Mouse (Mus musculus) forebrain, embryonic 10.5 days (tissue): ENCODE results near the gene Krtap17-1. TPM values are rescaled to one million over a fixed set of nuclear protein-coding genes. Genes with fewer than 3 reads are reported as not detected.

Experiments used
- DNase-seq: peaks from one replicate; pipeline ENCODE4 v3.0.0-alpha.2; 2017; ENCODE audit warnings: low spot score; ENCODE audit errors: extremely low spot score
- H3K27ac ChIP-seq: fragments of 300-500 bp; sonication (generic); 2 replicates; pipeline ENCODE4 v1.5.1; 2016; ENCODE audit warnings: mild to moderate bottlenecking
- H3K27me3 ChIP-seq: fragments of 300-500 bp; sonication (generic); 2 replicates; pipeline ENCODE4 v1.6.1; 2016; ENCODE audit warnings: mild to moderate bottlenecking; ENCODE audit not compliant: poor library complexity, severe bottlenecking
- H3K36me3 ChIP-seq: fragments of 300-500 bp; sonication (generic); replicated peaks from 2 replicates; pipeline ENCODE4 v1.6.1; 2016; ENCODE audit warnings: mild to moderate bottlenecking, moderate library complexity
- H3K4me1 ChIP-seq: fragments of 300-500 bp; sonication (generic); 2 replicates; pipeline ENCODE4 v1.6.1; 2016
- H3K4me3 ChIP-seq: fragments of 300-500 bp; sonication (generic); 2 replicates; pipeline ENCODE4 v1.5.1; 2016; ENCODE audit warnings: mild to moderate bottlenecking, moderate library complexity
- H3K9me3 ChIP-seq: fragments of 300-500 bp; sonication (generic); 2 replicates; pipeline ENCODE4 v1.6.1; 2016; ENCODE audit warnings: mild to moderate bottlenecking, moderate library complexity
- WGBS: fragments of 180-500 bp; shearing (Covaris S2); methylation state at CpG from one replicate; pipeline ENCODE4 v1.1.7; 2016; 5-methylcytosine and 5-hydroxymethylcytosine counted together
- polyA plus RNA-seq: library from polyadenylated mRNA; unstranded; fragments of >200 nt; fragmentation: Nextera tagmentation; extraction: Ambion mirVana; gene quantifications from 2 replicates; pipeline ENCODE4 v1.2.1, GENCODE M21; 2016

The Krtap17-1 gene
- not detected in 2 replicates for polyA plus RNA-seq

DNA sequence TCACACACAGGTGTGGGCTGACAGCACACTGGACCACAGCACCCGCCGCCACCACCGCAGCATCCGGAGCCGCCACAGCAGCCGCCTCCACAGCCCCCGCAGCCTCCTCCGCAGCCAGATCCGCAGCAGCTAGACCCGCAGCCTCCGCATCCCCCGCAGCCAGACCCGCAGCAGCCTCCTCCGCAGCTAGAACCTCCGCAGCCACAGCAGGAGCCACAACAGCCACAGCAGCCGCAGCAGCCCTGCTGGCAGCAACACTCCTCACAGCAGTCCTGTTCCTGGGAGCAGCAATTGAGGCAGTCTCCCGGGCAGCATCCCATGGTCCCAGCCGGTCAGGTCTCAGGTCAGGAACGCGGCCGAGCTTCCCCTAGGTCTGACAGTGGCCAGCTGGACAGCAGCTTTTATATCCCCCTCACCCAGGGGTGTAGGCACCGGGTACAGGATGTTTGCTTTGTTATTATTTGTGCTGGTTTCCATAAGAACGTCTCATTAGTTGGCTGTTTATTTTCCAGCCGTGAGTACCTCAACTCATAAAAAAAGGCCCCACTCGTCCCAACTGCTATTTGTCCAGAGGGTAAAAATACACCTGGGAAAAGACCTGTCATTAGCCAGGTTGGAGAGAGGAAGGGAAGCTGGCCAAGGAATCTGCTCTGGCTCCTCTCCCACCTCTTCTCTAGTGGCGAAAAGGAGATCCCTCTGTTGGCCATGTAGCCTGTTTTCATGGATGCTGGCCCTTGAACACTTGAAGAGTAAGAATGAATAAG, at the start of gene Krtap17-1:
Krtap17-1 (minus strand) TSS at position 375 of the 764 bp plus-strand sequence.
- 37% methylated on average over 26 of the region's 26 CpGs for WGBS
- Histone ChIP-seq H3K27ac (no peak within 1 kb of the TSS), H3K4me3 (peak within 1 kb of the TSS; percentile 34), H3K36me3 (no peaks in the 10 kb centered on the region), H3K4me1 (peaks cover 6% of the 10 kb centered on the region), H3K9me3 (no peaks in the 10 kb centered on the region), H3K27me3 (peaks cover 25% of the 10 kb centered on the region)
- no peak for DNase-seq

DNA sequence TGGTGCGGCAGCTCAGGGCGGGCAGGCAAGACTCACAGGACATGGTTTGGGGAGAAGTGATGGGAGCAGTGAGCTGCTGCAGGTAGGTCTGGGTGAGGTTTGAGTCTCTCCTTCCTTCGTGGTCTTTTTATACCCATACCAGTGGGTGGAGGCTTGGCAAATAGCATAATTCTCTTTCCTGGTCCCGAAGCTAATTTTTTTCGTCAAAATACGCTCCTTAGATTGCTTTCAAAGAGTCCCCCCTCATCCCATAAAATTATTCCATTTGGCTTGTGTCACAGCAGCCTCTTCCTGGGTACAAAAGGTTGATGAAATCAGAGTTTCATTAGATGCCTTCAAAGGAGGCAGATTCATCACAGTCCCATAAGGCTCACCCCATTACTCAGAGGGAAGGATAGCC, 47.7 kb upstream of the Krtap17-1 start, which contains the start of gene Krt34:
Krt34 (minus strand) TSS at position 101 of the 400 bp plus-strand sequence.
- no peak for DNase-seq
- no peaks in the 10 kb centered on the region for H3K4me1 ChIP-seq
- H3K9me3 ChIP-seq = no peaks in the 10 kb centered on the region
- no peaks in the 10 kb centered on the region for H3K36me3 ChIP-seq
- H3K27ac ChIP-seq = no peak within 1 kb of the TSS
- H3K4me3 ChIP-seq = no peak within 1 kb of the TSS
- 90% methylated on average over 6 of the region's 6 CpGs for WGBS
- no peaks in the 10 kb centered on the region for H3K27me3 ChIP-seq

DNA sequence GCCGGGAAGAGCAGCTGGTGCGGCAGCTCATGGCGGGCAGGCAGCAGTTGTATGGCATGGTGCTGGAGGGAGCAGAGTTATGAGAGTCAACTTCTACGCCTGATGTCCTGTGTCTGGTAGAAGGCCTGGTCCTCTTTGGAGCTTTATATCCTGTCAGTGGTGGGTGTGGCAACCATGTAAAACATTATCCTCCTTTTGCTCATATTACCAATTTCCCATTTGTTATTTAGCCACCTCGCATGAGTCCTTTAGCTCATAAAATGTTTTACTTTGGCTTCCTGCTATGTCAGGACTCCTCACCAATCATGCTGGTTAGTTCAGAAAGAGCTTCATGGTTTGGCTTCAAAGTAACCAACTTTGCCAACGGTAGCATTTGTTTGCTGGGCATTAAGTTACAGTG, 36.0 kb upstream of the Krtap17-1 start, which contains the start of gene Krt33b:
Krt33b (minus strand) TSS at position 101 of the 400 bp plus-strand sequence.
- Histone ChIP-seq H3K27ac (no peak within 1 kb of the TSS), H3K4me1 (no peaks in the 10 kb centered on the region), H3K9me3 (no peaks in the 10 kb centered on the region), H3K36me3 (no peaks in the 10 kb centered on the region), H3K4me3 (no peak within 1 kb of the TSS), H3K27me3 (no peaks in the 10 kb centered on the region)
- DNase-seq = no peak
- 94% methylated on average over 6 of the region's 6 CpGs for WGBS

DNA sequence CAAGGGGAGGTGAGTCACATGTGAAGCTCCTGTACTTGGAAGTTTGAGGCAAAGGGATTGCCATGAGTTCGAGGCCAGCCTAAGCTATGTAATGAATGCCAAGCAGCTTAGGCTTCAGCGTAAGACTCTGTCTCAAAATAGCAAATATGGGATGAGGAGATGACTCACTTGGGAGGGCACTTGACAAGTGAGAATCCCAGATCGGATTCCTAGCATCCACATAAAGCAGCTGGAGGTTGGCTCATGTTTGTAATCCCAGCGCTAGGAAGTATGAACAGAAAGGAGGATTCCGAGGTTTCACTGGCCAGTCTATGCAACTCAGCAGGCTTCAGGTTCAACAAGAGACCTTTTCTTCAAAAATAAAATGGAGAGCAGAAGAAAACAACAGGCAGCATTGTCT, 27.6 kb upstream of the Krtap17-1 start:
- H3K4me1 ChIP-seq = no peaks in the 10 kb centered on the region
- no peaks in the 10 kb centered on the region for H3K9me3 ChIP-seq
- WGBS = 84% methylated on average over 5 of the region's 5 CpGs
- no peak overlapping the region for H3K4me3 ChIP-seq
- DNase-seq = no peak
- H3K27ac ChIP-seq = no peak overlapping the region
- H3K27me3 ChIP-seq = no peaks in the 10 kb centered on the region
- no peaks in the 10 kb centered on the region for H3K36me3 ChIP-seq

DNA sequence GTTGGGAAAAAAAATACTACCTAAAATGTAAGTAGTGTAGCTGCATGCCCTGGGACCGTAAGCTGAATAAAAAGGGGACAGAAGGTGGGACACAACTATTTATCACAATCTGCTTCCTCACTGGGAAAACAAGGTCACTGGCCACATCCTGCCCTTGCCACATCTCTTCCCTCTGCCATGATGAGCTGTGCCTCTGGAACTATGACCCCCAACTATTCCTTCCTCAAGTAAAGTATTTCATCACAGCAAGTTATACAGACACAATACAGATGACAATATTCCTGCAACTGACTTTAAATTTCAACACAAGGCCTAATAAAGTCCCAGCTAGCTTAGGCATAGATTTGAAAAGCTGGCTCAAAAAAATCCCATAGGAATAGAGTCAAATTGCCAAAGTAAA, 25.7 kb upstream of the Krtap17-1 start:
- WGBS = 97% methylated on average over 1 of the region's 1 CpGs
- no peak for DNase-seq
- Histone ChIP-seq H3K4me3 (no peak overlapping the region), H3K27me3 (no peaks in the 10 kb centered on the region), H3K36me3 (no peaks in the 10 kb centered on the region), H3K9me3 (no peaks in the 10 kb centered on the region), H3K27ac (no peak overlapping the region), H3K4me1 (no peaks in the 10 kb centered on the region)

DNA sequence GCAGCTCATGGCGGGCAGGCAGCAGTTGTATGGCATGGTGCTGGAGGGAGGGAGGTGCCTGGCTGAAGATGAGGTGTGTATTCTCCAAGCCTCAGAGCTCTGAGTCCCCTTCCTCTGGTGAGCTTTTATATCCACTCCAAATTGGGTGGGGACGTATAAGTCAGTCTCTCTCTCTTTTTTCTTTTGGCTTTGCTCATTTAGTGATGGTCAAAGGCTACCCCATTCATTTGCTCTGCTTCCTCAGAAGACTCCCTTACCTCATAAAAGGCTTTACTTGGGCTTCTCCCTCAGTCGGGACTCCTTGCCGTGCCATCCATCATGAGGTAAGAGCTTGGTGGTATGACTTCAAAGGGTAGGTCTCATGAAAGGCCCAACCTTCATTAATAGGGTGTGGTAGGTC, 22.3 kb upstream of the Krtap17-1 start, which contains the start of gene Krt33a:
Krt33a (minus strand) TSS at position 101 of the 400 bp plus-strand sequence.
- H3K27me3 ChIP-seq = no peaks in the 10 kb centered on the region
- WGBS = 90% methylated on average over 4 of the region's 4 CpGs
- H3K27ac ChIP-seq = no peak within 1 kb of the TSS
- H3K4me1 ChIP-seq = no peaks in the 10 kb centered on the region
- no peak within 1 kb of the TSS for H3K4me3 ChIP-seq
- H3K36me3 ChIP-seq = no peaks in the 10 kb centered on the region
- H3K9me3 ChIP-seq = no peaks in the 10 kb centered on the region
- DNase-seq = no peak

DNA sequence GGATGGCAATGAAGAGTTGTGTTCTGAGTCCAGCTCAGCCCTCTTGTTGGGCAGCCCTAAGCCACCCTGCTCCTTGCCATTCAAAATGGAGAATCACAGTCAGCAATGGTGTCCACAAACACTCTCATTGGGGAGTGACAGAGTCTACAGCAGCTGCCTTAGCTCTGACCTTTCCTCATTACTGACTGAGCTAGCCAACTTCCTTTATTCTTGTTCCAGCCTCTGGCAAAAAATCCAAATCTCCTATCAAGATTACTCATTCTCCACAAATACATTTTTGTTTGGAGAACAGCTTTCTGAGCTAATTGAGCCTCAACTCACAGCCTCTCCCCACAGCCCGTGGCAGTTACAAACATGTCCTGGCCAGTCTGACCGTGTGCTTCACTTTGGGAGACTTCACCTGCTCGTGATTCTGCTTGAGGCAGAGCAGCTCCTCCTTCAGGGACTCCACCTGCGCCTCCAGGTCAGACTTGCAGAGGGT, 19.9 kb upstream of the Krtap17-1 start:
- Histone ChIP-seq H3K9me3 (no peaks in the 10 kb centered on the region), H3K4me1 (no peaks in the 10 kb centered on the region), H3K36me3 (no peaks in the 10 kb centered on the region), H3K27me3 (no peaks in the 10 kb centered on the region), H3K4me3 (no peak overlapping the region), H3K27ac (no peak overlapping the region)
- 75% methylated on average over 4 of the region's 4 CpGs for WGBS
- no peak for DNase-seq

DNA sequence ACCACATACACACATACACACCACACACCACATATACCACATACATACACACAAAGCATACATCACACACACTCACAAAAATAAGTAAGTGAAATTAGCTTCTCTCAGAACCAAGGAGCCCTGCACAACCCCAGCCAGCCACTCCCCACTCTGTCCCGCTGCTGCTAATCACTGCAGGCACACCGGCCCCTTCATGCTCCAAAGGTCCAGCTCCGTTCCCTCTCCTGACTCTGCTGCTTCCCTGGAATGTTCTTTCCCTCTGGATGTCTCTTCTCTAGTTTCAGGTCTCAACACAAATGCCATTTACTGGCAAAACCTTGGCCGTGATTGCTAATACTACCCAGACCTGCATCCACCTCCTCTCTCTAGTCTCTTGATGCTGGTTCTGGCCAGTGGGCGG, 16.9 kb upstream of the Krtap17-1 start:
- WGBS = 89% methylated on average over 5 of the region's 5 CpGs

DNA sequence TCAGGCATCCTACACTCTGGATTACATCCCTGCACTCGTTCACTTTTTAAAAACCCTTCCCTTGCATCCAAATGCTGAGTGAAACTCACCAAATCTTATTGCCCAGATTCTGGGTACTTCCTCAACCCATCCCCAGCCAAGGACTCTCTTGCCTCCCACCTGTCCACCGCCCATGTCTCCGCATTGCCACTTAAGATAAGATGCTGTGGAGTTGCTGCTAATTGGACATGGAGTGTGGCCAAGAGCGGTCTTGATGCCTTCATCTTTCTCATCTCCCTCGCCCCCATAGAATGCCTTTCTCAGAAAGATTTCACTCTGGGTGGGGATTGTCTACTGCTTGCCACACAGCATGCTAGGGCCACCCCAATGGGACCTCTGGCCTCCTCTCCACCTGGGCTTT, 14.5 kb upstream of the Krtap17-1 start:
- no peak for DNase-seq
- H3K4me3 ChIP-seq = no peak overlapping the region
- H3K27me3 ChIP-seq = no peaks in the 10 kb centered on the region
- WGBS = 85% methylated on average over 5 of the region's 5 CpGs
- H3K36me3 ChIP-seq = no peaks in the 10 kb centered on the region
- no peak overlapping the region for H3K27ac ChIP-seq
- H3K4me1 ChIP-seq = no peaks in the 10 kb centered on the region
- no peaks in the 10 kb centered on the region for H3K9me3 ChIP-seq

More for the DNA sequence above, 16.9 kb upstream of the Krtap17-1 start:
- Histone ChIP-seq H3K27me3 (no peaks in the 10 kb centered on the region), H3K4me1 (no peaks in the 10 kb centered on the region), H3K9me3 (no peaks in the 10 kb centered on the region), H3K4me3 (no peak overlapping the region), H3K36me3 (no peaks in the 10 kb centered on the region), H3K27ac (no peak overlapping the region)
- no peak for DNase-seq

DNA sequence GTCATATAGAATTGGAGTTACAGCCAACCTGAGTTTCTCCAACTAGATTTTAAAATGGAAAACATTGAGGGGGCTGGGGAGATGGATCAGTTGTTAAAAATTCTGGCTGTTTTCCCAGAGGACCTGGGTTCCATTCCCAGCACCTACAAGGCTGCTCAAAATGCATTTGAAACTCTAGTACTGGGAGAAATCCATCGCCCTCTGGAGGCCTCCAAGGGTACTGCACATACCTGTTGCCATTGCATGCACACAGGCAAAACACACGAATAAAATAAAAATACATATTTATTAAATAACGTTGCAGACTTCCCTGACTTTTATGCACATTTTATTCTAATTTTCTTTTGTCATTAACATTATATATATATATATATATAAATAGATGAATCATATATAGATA, 12.8 kb upstream of the Krtap17-1 start:
- H3K9me3 ChIP-seq = no peaks in the 10 kb centered on the region
- H3K4me1 ChIP-seq = no peaks in the 10 kb centered on the region
- 55% methylated on average over 3 of the region's 3 CpGs for WGBS
- DNase-seq = no peak
- H3K27ac ChIP-seq = no peak overlapping the region
- H3K36me3 ChIP-seq = no peaks in the 10 kb centered on the region
- no peaks in the 10 kb centered on the region for H3K27me3 ChIP-seq
- H3K4me3 ChIP-seq = no peak overlapping the region

DNA sequence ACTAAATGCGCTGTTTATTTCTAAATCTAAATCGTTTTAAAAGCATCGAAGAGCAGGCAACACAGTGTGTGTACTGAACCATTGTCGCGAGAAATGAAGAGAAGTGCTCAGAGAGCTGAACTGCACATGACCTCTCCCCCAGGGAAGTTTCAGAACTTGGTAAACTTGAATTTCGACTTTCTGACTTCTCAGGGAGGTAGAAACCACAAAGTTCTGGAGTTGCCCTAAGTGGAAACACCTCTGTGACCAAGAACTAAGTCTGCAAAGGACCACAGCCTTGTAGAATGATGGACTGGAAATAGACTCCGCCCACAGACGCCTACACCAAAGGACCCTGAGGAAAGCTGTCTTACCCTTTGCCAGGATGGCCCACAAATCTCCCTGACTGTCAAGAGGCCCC, 12.1 kb upstream of the Krtap17-1 start:
- DNase-seq = no peak
- Histone ChIP-seq H3K27me3 (no peaks in the 10 kb centered on the region), H3K4me1 (no peaks in the 10 kb centered on the region), H3K9me3 (no peaks in the 10 kb centered on the region), H3K27ac (no peak overlapping the region), H3K36me3 (no peaks in the 10 kb centered on the region), H3K4me3 (no peak overlapping the region)
- WGBS = 89% methylated on average over 8 of the region's 8 CpGs

DNA sequence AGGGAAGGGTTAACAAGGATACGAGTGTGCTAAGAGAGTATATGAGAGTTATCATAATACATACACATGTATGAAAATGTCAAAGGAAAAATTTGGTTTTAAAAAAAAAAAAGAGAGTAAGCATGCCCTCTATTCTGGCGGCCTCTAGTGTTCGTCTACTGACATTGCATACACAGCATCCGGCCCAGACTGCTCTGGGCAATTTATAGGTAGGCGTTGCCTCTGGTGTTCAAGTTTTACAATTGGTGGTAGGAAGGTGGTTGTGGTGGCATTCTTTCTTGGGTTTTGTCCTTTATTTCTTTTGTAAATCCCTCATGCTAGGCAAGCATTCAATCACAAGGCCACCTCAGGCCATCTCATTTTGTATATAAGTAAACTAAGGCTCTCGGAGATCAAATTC, 11.1 kb upstream of the Krtap17-1 start:
- Histone ChIP-seq H3K27me3 (no peaks in the 10 kb centered on the region), H3K27ac (no peak overlapping the region), H3K4me1 (no peaks in the 10 kb centered on the region), H3K9me3 (no peaks in the 10 kb centered on the region), H3K36me3 (no peaks in the 10 kb centered on the region), H3K4me3 (no peak overlapping the region)
- no peak for DNase-seq
- WGBS = 36% methylated on average over 6 of the region's 6 CpGs

DNA sequence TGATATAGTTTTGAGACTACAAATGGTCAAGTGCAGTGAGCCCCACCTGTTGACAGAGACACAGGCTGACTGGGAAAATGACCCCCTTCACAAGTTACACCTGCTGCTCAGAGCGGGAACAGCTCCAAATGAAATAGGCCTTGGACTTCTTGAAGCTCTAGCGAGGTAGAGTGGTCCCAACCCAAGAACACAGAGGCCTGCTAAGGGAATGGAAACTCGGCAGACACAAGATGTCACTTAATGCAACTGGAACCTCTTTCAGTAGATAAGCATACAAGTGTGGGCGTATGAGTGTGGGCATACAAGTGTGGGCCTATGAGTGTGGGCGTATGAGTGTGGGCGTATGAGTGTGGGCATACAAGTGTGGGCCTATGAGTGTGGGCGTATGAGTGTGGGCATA, 5.3 kb upstream of the Krtap17-1 start:
- 91% methylated on average over 7 of the region's 7 CpGs for WGBS
- no peaks in the 10 kb centered on the region for H3K36me3 ChIP-seq
- no peaks in the 10 kb centered on the region for H3K4me1 ChIP-seq
- peaks cover 8% of the 10 kb centered on the region for H3K27me3 ChIP-seq
- H3K4me3 ChIP-seq = no peak overlapping the region
- DNase-seq = no peak
- no peaks in the 10 kb centered on the region for H3K9me3 ChIP-seq
- H3K27ac ChIP-seq = no peak overlapping the region
